Mouse (Mus musculus) liver, embryonic 18 days (tissue): Measurements from ENCODE around the gene Mtrr. TPM values are rescaled to one million over a fixed set of nuclear protein-coding genes. Genes with fewer than 3 reads are reported as not detected.

Experiments
- polyA plus RNA-seq: library from polyadenylated mRNA; depleted of rRNA; stranded (reverse); fragments of >200 nt; gene quantifications from 2 replicates; pipeline ENCODE4 v1.2.3, GENCODE M21; 2012; rRNA removed

The Mtrr gene
- polyA plus RNA-seq = 4.5 and 5.0 TPM in 2 replicates

DNA sequence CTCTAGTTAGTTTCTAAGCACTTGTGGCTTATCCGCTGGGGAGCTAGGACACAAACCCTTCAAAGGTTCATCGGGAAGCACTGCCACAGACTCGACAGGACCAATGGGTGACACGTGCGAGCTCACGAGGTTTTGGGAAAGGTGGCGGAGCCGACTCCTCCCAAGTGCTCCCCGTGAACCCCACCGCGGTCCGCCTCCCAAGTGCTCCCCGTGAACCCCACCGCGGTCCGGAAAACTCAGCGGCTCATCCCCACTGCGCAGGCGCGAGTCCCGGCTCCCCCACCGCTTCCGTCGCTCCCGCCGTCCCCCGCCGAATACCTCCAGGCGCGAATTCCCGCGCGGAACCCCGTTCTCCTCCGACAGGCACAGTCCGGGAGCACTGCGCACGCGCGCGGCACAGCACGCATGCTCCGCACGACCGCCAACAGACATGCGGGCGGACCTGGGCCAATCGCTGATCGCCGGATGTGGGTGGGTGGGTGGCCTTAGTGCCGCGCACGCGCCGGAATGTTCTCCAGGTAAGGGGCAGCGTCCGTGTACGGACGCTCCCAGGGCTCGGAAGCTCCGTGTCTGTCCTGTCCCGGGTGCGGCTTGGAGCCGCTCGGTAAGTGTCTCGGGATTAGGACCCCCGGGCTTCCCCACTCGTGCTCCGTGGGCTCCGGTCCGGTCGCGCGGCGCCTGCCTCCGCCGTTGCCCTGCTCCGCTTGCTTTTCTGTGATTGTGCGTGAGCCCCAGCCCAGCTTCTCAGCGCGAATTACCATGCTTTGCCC lies at the start of gene Mtrr, which contains the start of gene Fastkd3:
Gene Mtrr, minus strand, starts transcription at position 403 of the 770 bp plus-strand sequence.
Gene Fastkd3, plus strand, starts transcription at position 488 of the 770 bp plus-strand sequence.

GRCm38 (mm10) chr13:68597199-68597598 lies 15.2 kb upstream of the Mtrr start, which contains the start of gene 1700001L19Rik:
1700001L19Rik (plus strand) TSS chr13:68597421.

Other genes starting within 250 kb of the Mtrr start
- gene Fastkd3, start 85 bp upstream of the Mtrr start, polyA plus RNA-seq = 6.4 and 7.8 TPM in 2 replicates
- gene 1700001L19Rik, start 15.3 kb upstream of the Mtrr start, polyA plus RNA-seq = not detected in 2 replicates